Mouse (Mus musculus): ENCODE measurements around the gene Gpr12.

DNA sequence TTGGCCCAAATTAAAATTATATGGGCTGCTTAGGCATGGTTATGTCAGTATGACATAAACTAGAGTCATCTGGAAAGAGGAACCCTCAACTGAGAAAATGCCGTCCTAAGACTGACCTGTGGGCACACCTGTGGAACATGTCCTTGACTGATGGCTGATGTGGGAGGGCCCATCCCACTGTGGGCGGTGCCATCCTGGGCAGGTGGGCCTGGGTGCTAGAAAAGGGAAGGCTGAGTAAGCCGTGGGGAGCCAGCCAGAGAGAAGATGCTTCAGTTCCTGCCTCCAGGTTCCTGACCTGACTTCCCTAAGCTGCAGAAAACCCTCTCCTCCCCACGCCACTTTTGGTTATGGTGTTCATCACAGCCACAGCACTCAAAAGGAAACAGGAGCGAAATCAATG lies 21.2 kb upstream of the Gpr12 start:
- TF ChIP-seq POLR2A (IDR thresholded peaks at IDR 0.05; ENCODE audit: borderline replicate concordance, extremely low read depth, insufficient read depth, insufficient read length, poor library complexity, severe bottlenecking) (no peak), CTCF (IDR thresholded peaks at IDR 0.05; ENCODE audit: borderline replicate concordance, extremely low read depth, insufficient read depth, insufficient read length) (no peak)
